Mouse (Mus musculus) common myeloid progenitor, adult 5-6 weeks (primary cell): ENCODE measurements around the gene Zdhhc1. TPM values are rescaled to one million over a fixed set of nuclear protein-coding genes. Genes with fewer than 3 reads are reported as not detected.

Source experiments
- ATAC-seq: replicated peaks from 2 replicates; pipeline ENCODE4 v1.8.0; 2016; ENCODE audit warnings: low read depth, mild to moderate bottlenecking, moderate TSS enrichment, inconsistent platforms; ENCODE audit not compliant: poor library complexity, severe bottlenecking
- total RNA-seq: library from RNA; stranded (forward); fragments of 200-1000, 187-1606 nt; gene quantifications from 2 replicates; pipeline ENCODE4 v1.2.3, GENCODE M21; 2017

Zdhhc1 gene
- total RNA-seq, result 2.4 and 3.5 TPM in 2 replicates

GRCm38 (mm10) chr8:105496439-105497180, at the start of gene Zdhhc1:
TSS of gene Zdhhc1 (minus strand) at chr8:105496902.
- peak; percentile 92 for ATAC-seq

GRCm38 (mm10) chr8:105545249-105545648, 48.5 kb upstream of the Zdhhc1 start:
- ATAC-seq, result no peak

GRCm38 (mm10) chr8:105544544-105545205, 48.0 kb upstream of the Zdhhc1 start:
- no peak for ATAC-seq

GRCm38 (mm10) chr8:105543703-105544102, 47.0 kb upstream of the Zdhhc1 start:
- ATAC-seq, result no peak

GRCm38 (mm10) chr8:105542808-105543207, 46.1 kb upstream of the Zdhhc1 start:
- no peak for ATAC-seq

GRCm38 (mm10) chr8:105542032-105542656, 45.4 kb upstream of the Zdhhc1 start:
- ATAC-seq, result peak; percentile 66

- ATAC-seq, result no peak
These were observed 42.2 kb upstream of the Zdhhc1 start for GRCm38 (mm10) chr8:105538940-105539339.

- ATAC-seq, result no peak
These were observed 40.4 kb upstream of the Zdhhc1 start for GRCm38 (mm10) chr8:105537011-105537677.

- no peak for ATAC-seq
These were observed 39.8 kb upstream of the Zdhhc1 start for GRCm38 (mm10) chr8:105536546-105536945.

GRCm38 (mm10) chr8:105533892-105534329, 37.2 kb upstream of the Zdhhc1 start:
- peak; percentile 89 for ATAC-seq

- ATAC-seq, result no peak
These were observed 36.7 kb upstream of the Zdhhc1 start for GRCm38 (mm10) chr8:105533439-105533838.

GRCm38 (mm10) chr8:105531774-105532173, 35.1 kb upstream of the Zdhhc1 start:
- peak; percentile 63 for ATAC-seq

GRCm38 (mm10) chr8:105529271-105529670, 32.6 kb upstream of the Zdhhc1 start:
- ATAC-seq, result no peak

GRCm38 (mm10) chr8:105528206-105528605, 31.5 kb upstream of the Zdhhc1 start:
- no peak for ATAC-seq

- ATAC-seq, result no peak
These were observed 30.4 kb upstream of the Zdhhc1 start for GRCm38 (mm10) chr8:105527110-105527509.

- no peak for ATAC-seq
These were observed 26.2 kb upstream of the Zdhhc1 start for GRCm38 (mm10) chr8:105522890-105523289.

- no peak for ATAC-seq
These were observed 25.5 kb upstream of the Zdhhc1 start for GRCm38 (mm10) chr8:105521995-105522769.

- ATAC-seq, result no peak
These were observed 24.4 kb upstream of the Zdhhc1 start for GRCm38 (mm10) chr8:105521061-105521460.

GRCm38 (mm10) chr8:105520521-105520920, 23.8 kb upstream of the Zdhhc1 start:
- no peak for ATAC-seq

- ATAC-seq, result no peak
These were observed 22.9 kb upstream of the Zdhhc1 start for GRCm38 (mm10) chr8:105519591-105519990.
